Mouse (Mus musculus): ENCODE results near the gene 1810009A15Rik. TPM values are rescaled to one million over a fixed set of nuclear protein-coding genes. Genes with fewer than 3 reads are reported as not detected.

Gene 1810009A15Rik
- 10 to 100 TPM; 20.3 to 25.8 TPM for total RNA-seq (2023)

DNA sequence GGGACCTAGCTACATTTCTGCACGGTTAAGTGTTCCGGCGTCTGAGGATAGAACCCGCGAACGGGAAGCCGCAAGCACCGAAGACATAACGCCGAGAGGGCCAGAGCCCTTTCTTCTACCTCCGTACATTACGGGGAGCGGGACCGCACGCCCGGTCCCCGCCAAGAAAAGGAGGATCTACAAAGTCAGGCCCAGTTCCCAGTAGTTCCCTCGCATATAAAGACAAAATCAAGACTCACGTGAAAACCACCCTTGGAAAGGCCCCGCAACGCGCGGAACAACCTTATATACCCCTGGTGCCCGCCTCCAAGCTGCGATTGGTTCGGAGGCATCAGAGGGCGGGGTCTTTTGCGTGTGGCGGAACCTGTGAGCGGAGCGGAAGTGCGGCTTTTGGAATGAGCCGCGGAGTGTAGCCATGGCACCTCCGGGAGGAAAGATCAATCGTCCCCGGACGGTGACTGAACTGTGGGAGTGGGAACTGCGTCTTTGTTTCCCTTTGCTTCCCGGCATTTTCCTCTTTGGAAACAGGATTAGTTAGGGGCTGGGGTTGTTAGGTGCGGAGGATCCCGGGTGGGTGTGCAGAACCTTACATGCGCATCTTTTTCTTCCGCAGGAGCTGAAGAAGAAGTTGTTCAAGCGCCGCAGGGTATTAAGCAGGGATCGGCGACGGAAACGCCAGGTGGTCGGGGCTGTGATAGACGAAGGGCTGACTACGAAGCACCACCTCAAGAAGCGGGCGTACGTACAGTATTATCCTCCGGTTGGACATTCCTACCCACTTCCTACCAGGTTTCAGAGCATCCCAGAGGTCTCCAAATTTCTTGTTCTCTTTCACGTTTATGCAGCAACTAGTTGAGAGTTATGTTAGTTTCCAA is at the start of gene 1810009A15Rik, which contains the start of gene Gm49416:
Gene 1810009A15Rik, plus strand, starts transcription at position 343 of the 875 bp plus-strand sequence.
Gene Gm49416, plus strand, starts transcription at position 416 of the 875 bp plus-strand sequence.

GRCm38 (mm10) chr19:8839103-8839907 is 49.3 kb upstream of the 1810009A15Rik start, which contains the start of gene Gng3:
TSS of gene Gng3 (minus strand) at chr19:8839194.

GRCm38 (mm10) chr19:8850402-8850901 is 38.2 kb upstream of the 1810009A15Rik start, which contains the start of gene Lrrn4cl:
TSS of gene Lrrn4cl (plus strand) at chr19:8850768.

DNA sequence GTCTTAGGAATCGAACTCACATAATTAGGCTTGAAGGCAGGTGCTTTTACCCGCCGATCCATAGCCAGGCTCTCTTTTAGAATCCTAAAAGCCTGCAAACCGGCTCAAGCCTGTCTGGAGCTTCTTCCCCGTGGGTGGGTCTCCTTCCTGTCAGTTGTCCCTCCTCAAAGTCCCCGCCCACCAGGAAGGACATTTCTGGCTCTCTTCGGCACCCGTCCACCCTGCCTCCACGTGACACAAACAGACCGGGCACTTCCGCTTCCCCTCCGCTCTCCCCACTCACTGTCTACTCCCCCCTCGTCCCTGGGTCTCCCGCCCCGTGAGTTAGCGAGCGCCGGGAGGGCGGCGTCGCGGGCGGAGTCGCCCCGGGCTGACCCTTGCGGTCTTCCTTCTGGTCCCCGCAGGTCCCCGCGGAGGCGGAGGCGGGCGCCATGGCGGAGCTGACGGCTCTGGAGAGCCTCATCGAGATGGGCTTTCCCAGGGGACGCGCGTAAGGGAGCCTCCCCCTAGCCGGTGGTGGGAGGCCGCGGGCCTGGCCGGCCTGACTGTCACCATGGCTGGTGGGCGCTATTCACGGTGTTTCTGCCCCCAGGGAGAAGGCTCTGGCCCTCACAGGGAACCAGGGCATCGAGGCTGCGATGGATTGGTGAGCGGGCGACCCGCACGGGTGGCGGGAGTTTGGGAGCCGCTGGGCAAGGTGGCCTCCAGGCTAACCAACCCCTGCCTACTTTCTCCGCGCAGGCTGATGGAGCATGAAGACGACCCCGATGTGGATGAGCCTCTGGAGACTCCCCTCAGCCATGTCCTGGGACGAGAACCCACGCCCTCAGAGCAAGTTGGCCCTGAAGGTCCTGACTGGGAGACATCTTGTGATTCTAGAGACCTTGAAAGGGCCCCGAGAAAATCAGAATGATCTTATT is 17.1 kb upstream of the 1810009A15Rik start, which contains the start of gene Ubxn1:
Gene Ubxn1, plus strand, starts transcription at position 230 of the 920 bp plus-strand sequence.

DNA sequence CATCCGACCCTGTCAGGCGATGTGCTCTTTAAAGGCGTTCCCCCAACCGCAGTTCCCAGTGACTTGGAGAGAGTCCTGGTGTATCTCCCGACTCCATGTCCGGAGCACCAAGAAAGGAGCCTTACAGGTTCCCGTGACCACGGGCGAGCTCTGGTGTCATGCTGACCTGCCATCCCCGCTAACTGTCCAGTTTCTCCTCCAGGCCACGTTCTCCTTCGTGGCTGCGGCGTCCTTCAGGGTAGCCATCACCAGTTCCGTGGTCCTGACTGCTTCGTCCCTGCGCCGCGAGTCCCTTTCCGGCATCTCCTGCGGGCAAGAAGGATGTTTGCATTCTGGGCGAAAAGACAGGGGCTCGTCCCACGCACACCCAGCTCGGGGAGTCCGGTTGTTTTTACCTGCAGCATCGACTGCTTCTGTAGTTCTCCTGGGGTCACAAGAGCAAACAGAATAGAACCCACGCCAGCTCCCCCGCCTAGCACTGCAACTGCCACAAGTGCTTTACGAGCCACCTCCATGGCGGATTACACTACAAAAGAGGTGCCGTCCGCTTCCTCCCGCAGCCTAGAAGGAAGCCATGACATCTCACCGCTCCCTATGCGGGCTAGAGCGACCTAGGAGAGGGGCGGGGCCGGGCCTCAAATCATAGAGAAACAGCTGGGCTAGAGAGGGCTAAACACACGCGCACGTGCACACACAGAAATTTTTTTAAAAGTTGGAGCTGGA is 8.2 kb upstream of the 1810009A15Rik start, which contains the start of gene Uqcc3:
Gene Uqcc3, minus strand, starts transcription at position 613 of the 723 bp plus-strand sequence.

DNA sequence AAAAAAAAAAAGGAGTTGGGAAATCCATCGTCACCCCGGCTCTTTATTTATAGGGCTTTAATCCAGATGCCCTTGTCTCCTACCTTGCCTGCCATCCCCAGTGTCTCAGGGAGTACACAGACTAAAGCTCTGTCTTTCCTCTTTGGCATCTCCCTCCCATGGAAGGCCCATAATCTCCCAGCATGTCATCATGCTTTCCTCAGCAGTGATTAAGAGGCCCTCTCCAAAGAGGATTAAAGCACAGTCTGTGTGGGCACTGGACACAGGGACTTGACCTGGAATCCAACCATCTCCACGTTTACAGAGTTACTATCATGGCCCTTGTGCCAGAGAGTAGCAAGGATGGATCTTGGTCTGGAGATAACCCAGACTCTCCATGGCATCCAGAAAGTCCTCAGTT is 5.0 kb upstream of the 1810009A15Rik start, which contains the start of the genes Lbhd1 and Gm49403:
Gene Lbhd1, plus strand, starts transcription at position 117 of the 400 bp plus-strand sequence.
Gene Gm49403, plus strand, starts transcription at position 315 of the 400 bp plus-strand sequence.

GRCm38 (mm10) chr19:8892829-8893766 is 4.4 kb downstream of the 1810009A15Rik start, which contains the start of gene Ints5:
TSS of gene Ints5 (plus strand) at chr19:8893005.

GRCm38 (mm10) chr19:8897865-8898495 is 9.3 kb downstream of the 1810009A15Rik start, which contains the start of gene Ganab:
TSS of gene Ganab (plus strand) at chr19:8898071.

DNA sequence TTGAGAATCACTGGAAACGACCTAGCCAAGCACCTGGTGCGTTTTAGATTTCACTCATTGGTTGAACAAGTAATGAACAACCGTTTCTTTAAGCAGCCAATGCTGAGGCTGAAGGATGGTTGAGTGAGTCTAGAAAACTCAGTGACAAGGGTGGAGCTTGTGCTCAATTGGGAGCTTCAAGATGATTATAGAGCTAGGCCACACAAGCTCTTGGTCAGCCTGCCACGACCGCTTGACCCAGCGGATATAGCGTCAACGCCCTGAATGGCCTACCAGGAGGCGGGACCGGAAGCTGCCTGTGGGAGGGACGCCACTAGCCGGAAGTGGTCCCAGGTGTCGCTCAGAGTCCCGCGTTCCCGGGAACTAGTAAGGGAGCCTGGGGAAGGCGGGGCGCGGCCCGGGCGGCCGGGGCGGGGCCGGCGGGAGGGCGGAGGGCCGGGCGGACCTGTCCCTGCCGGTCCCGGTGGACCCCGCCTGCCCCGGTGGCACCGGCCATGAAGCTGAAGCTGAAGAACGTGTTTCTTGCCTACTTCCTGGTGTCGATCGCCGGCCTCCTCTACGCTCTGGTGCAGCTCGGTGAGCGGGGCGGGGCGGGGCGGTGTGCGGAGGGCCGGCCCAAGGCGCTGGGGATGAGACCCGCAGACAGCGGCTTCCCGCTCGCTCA is 31.6 kb downstream of the 1810009A15Rik start, which contains the start of gene B3gat3:
Gene B3gat3, plus strand, starts transcription at position 302 of the 664 bp plus-strand sequence.

GRCm38 (mm10) chr19:8929224-8930088 is 40.8 kb downstream of the 1810009A15Rik start, which contains the start of the genes Rom1 and Eml3:
TSS of gene Rom1 (minus strand) at chr19:8929356.
TSS of gene Eml3 (plus strand) at chr19:8929552.

Other genes starting within 250 kb of the 1810009A15Rik start
- gene Chrm1, start 225.1 kb upstream of the 1810009A15Rik start, total RNA-seq (2023), result not detected
- gene Slc3a2, start 165.5 kb upstream of the 1810009A15Rik start, total RNA-seq (2023), result 100 to 1,000 TPM; 186 to 208 TPM
- 10 to 100 TPM; 87.5 to 97.1 TPM for gene Wdr74, start 153.0 kb upstream of the 1810009A15Rik start, total RNA-seq (2023)
- gene 1700092M07Rik, start 148.1 kb upstream of the 1810009A15Rik start, total RNA-seq (2023), result 10 to 100 TPM; 11.8 to 13.2 TPM
- gene Stx5a, start 147.4 kb upstream of the 1810009A15Rik start, total RNA-seq (2023), result 100 to 1,000 TPM; 226 to 241 TPM
- 100 to 1,000 TPM; 459 to 471 TPM for gene Nxf1, start 131.8 kb upstream of the 1810009A15Rik start, total RNA-seq (2023)
- gene Tmem223, start 117.9 kb upstream of the 1810009A15Rik start, total RNA-seq (2023), result 10 to 100 TPM; 46.9 to 48.0 TPM
- 10 to 100 TPM; 66.4 to 71.6 TPM for gene Tmem179b, start 114.4 kb upstream of the 1810009A15Rik start, total RNA-seq (2023)
- gene Taf6l, start 102.4 kb upstream of the 1810009A15Rik start, total RNA-seq (2023), result 10 to 100 TPM; 13.8 to 17.4 TPM
- gene Polr2g, start 90.3 kb upstream of the 1810009A15Rik start, total RNA-seq (2023), result 10 to 100 TPM; 60.3 to 66.7 TPM
- 1 to 10 TPM in 1 of 2 experiments, under 1 TPM in 1; 0.99 to 1.1 TPM for gene Zbtb3, start 86.3 kb upstream of the 1810009A15Rik start, total RNA-seq (2023)
- 10 to 100 TPM; 30.4 to 30.6 TPM for gene Ttc9c, start 69.5 kb upstream of the 1810009A15Rik start, total RNA-seq (2023)
- 100 to 1,000 TPM; 105 to 110 TPM for gene Hnrnpul2, start 68.8 kb upstream of the 1810009A15Rik start, total RNA-seq (2023)
- gene AC129217.1, start 59.1 kb upstream of the 1810009A15Rik start, total RNA-seq (2023), result 10 to 100 TPM in 1 of 2 experiments, 1 to 10 TPM in 1; 2.4 to 17.5 TPM
- 10 to 100 TPM; 39.2 to 44.0 TPM for gene Bscl2, start 51.4 kb upstream of the 1810009A15Rik start, total RNA-seq (2023)
- gene Gng3, start 49.7 kb upstream of the 1810009A15Rik start, total RNA-seq (2023), result not detected
- gene Lrrn4cl, start 38.1 kb upstream of the 1810009A15Rik start, total RNA-seq (2023), result 1 to 10 TPM in 1 of 2 experiments, under 1 TPM in 1; 0.96 to 1.5 TPM
- 100 to 1,000 TPM; 115 to 121 TPM for gene Ubxn1, start 17.4 kb upstream of the 1810009A15Rik start, total RNA-seq (2023)
- 10 to 100 TPM; 33.0 to 39.5 TPM for gene Uqcc3, start 7.9 kb upstream of the 1810009A15Rik start, total RNA-seq (2023)
- gene Lbhd1, start 5.1 kb upstream of the 1810009A15Rik start, total RNA-seq (2023), result 10 to 100 TPM; 13.4 to 24.7 TPM
- gene Gm49403, start 4.9 kb upstream of the 1810009A15Rik start, total RNA-seq (2023), result not detected
- gene Gm49416, start 73 bp downstream of the 1810009A15Rik start, total RNA-seq (2023), result 1 to 10 TPM; 1.9 to 4.8 TPM
- gene Ints5, start 4.2 kb downstream of the 1810009A15Rik start, total RNA-seq (2023), result 10 to 100 TPM; 23.9 to 26.9 TPM
- 100 to 1,000 TPM; 161 to 162 TPM for gene Ganab, start 9.2 kb downstream of the 1810009A15Rik start, total RNA-seq (2023)
- 10 to 100 TPM; 57.0 to 61.4 TPM for gene B3gat3, start 31.5 kb downstream of the 1810009A15Rik start, total RNA-seq (2023)
- 1 to 10 TPM; 5.8 to 6.1 TPM for gene Rom1, start 40.5 kb downstream of the 1810009A15Rik start, total RNA-seq (2023)
- gene Eml3, start 40.7 kb downstream of the 1810009A15Rik start, total RNA-seq (2023), result 10 to 100 TPM; 91.2 to 97.8 TPM
- 100 to 1,000 TPM; 206 to 212 TPM for gene Mta2, start 53.0 kb downstream of the 1810009A15Rik start, total RNA-seq (2023)
- gene Tut1, start 65.0 kb downstream of the 1810009A15Rik start, total RNA-seq (2023), result 10 to 100 TPM; 31.6 to 34.9 TPM
- 100 to 1,000 TPM; 615 to 678 TPM for gene Eef1g, start 78.2 kb downstream of the 1810009A15Rik start, total RNA-seq (2023)
- 100 to 1,000 TPM; 113 to 135 TPM for gene Ahnak, start 100.4 kb downstream of the 1810009A15Rik start, total RNA-seq (2023)
- gene Scgb1a1, start 199.1 kb downstream of the 1810009A15Rik start, total RNA-seq (2023), result not detected
- 10 to 100 TPM; 12.4 to 13.2 TPM for gene Asrgl1, start 246.8 kb downstream of the 1810009A15Rik start, total RNA-seq (2023)